Mouse (Mus musculus): Measurements from ENCODE around the gene Htr5b. TPM values are rescaled to one million over a fixed set of nuclear protein-coding genes. Genes with fewer than 3 reads are reported as not detected.
A peak's percentile ranks its signal among the peaks of the same experiment; 100 is the strongest.

Gene Htr5b
- 1.0 and 1.2 TPM in 2 replicates for polyA plus RNA-seq (2015; fragmentation: Nextera tagmentation; extraction: Ambion mirVana)

GRCm38 (mm10) chr1:121528399-121528720 lies at the start of gene Htr5b:
Gene Htr5b (minus strand): TSS chr1:121528465.
- H3K4me1 ChIP-seq (replicated peaks; ENCODE audit: insufficient read depth, low read length) = 0 out of 2 replicates have a peak, but pooled peaks cover 14% of the 10 kb centered on the region
- H3K27me3 ChIP-seq (ENCODE audit: insufficient read depth, low read length) = peaks cover 13% of the 10 kb centered on the region
- peak within 1 kb of the TSS; percentile 13 for H3K4me3 ChIP-seq (replicated peaks; ENCODE audit: low read depth, low read length)
- TF ChIP-seq CTCF (IDR thresholded peaks at IDR 0.05; ENCODE audit: low read depth) = no peak
- no peak within 1 kb of the TSS for H3K9ac ChIP-seq (ENCODE audit: low read depth, low read length)
- no peaks in the 10 kb centered on the region for H3K9me3 ChIP-seq (replicated peaks; ENCODE audit: low read length)
- DNase-seq (ENCODE audit: low spot score) = peak; percentile 66
- ATAC-seq (replicated peaks; ENCODE audit: low FRiP score, low read depth) = peak; percentile 78
- H3K27ac ChIP-seq = no peak within 1 kb of the TSS
- no peaks in the 10 kb centered on the region for H3K36me3 ChIP-seq (ENCODE audit: insufficient read depth, low read length)
- H3K4me2 ChIP-seq (ENCODE audit: low read length) = peak within 1 kb of the TSS; percentile 47
- 6% methylated on average over 11 of the region's 11 CpGs for WGBS

- H3K9me3 ChIP-seq (replicated peaks; ENCODE audit: low read length) = no peaks in the 10 kb centered on the region
- no peak overlapping the region for H3K4me2 ChIP-seq (ENCODE audit: low read length)
- no peak overlapping the region for H3K27ac ChIP-seq
- DNase-seq (ENCODE audit: low spot score) (no peak), ATAC-seq (replicated peaks; ENCODE audit: low FRiP score, low read depth) (no peak)
- H3K9ac ChIP-seq (ENCODE audit: low read depth, low read length) = no peak overlapping the region
- no peaks in the 10 kb centered on the region for H3K4me1 ChIP-seq (replicated peaks; ENCODE audit: insufficient read depth, low read length)
- no peaks in the 10 kb centered on the region for H3K36me3 ChIP-seq (ENCODE audit: insufficient read depth, low read length)
- no peaks in the 10 kb centered on the region for H3K27me3 ChIP-seq (ENCODE audit: insufficient read depth, low read length)
- no peak for TF ChIP-seq CTCF (IDR thresholded peaks at IDR 0.05; ENCODE audit: low read depth)
- no peak overlapping the region for H3K4me3 ChIP-seq (replicated peaks; ENCODE audit: low read depth, low read length)
- WGBS = 13% methylated on average over 1 of the region's 1 CpGs
These were observed 49.2 kb upstream of the Htr5b start for GRCm38 (mm10) chr1:121577491-121577890.

DNA sequence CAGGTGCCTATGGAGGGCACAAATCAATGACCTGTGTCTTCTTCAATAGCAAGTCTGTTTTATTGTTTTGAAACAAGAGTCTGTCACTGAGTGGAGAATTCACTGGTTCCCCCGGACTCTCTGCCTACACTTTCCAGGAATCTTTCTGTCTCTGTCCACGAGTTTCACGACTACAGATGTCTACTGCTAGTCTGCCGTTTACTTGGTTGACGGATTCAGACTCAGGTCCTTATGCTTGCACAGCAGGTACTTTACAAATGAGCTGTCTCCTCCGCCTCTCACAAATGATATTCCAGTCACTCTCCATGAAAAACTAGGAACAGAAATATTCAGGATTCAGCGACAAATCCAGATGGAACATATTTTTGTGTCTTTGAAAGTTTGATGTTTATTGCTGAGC lies 42.3 kb upstream of the Htr5b start:
- DNase-seq (ENCODE audit: low spot score) = no peak
- Histone ChIP-seq H3K4me1 (replicated peaks; ENCODE audit: insufficient read depth, low read length) (no peaks in the 10 kb centered on the region), H3K9me3 (replicated peaks; ENCODE audit: low read length) (no peaks in the 10 kb centered on the region), H3K9ac (ENCODE audit: low read depth, low read length) (no peak overlapping the region), H3K27me3 (ENCODE audit: insufficient read depth, low read length) (no peaks in the 10 kb centered on the region), H3K36me3 (ENCODE audit: insufficient read depth, low read length) (no peaks in the 10 kb centered on the region), H3K4me2 (ENCODE audit: low read length) (no peak overlapping the region), H3K27ac (no peak overlapping the region), H3K4me3 (replicated peaks; ENCODE audit: low read depth, low read length) (no peak overlapping the region)
- ATAC-seq (replicated peaks; ENCODE audit: low FRiP score, low read depth) = no peak
- TF ChIP-seq CTCF (IDR thresholded peaks at IDR 0.05; ENCODE audit: low read depth) = no peak
- WGBS = 62% methylated on average over 7 of the region's 7 CpGs

DNA sequence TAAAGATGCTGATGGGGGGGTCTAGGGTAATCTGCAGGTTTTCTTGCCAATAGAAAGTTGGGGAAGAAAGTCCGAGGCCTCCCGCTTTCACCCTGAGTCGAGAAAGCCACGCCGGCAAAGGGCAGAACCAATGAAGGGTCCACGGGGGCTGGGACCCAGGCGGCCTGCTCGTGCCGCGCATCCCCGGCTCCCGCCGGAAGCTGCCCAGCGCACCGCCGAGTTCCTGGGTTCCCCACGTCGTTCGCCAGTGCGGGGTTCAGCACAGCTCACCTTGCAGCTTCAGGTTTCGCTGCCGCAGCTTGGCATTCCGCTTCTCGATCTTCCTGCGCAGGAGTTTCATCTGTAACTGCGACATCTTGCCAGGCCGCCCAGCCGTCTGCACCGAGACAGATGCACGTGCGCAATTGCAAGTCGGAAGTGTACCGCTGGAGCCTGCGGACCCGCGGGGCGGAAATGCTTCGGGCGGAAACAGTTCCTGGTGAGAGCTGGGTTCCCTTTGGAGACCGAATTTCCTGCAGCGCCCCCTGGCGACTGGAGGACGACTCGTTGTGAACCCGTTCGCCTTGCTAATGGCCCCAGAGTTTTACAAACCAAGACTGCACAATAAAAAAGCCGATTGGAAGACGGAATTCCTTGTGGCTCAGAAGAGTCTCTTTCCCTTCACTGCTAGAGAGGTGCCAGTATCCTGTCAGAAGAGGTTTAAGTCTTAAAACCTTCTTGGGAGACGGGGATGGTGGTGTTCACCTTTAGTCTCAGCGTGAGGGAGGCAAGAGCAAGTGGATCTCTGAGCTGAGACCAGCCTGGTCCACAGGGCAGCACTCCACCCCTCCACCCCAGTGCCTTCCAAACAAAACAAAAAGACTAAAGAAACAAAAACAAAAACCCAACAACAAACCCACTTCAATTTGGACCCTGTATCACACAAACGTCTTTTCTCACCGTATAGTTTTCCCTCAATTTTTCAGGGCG lies 39.5 kb upstream of the Htr5b start, which contains the start of gene Ddx18:
Gene Ddx18 (minus strand): TSS at position 469 of the 969 bp plus-strand sequence.
- Histone ChIP-seq H3K4me3 (replicated peaks; ENCODE audit: low read depth, low read length) (peak within 1 kb of the TSS; percentile 79), H3K4me1 (replicated peaks; ENCODE audit: insufficient read depth, low read length) (no peaks in the 10 kb centered on the region), H3K4me2 (ENCODE audit: low read length) (peak within 1 kb of the TSS; percentile 58), H3K27me3 (ENCODE audit: insufficient read depth, low read length) (no peaks in the 10 kb centered on the region), H3K27ac (peak within 1 kb of the TSS; percentile 62; the same call in 1 of the 2 replicates), H3K9me3 (replicated peaks; ENCODE audit: low read length) (no peaks in the 10 kb centered on the region), H3K36me3 (ENCODE audit: insufficient read depth, low read length) (peaks cover 19% of the 10 kb centered on the region), H3K9ac (ENCODE audit: low read depth, low read length) (peak within 1 kb of the TSS; percentile 60)
- peak; percentile 92 for DNase-seq (ENCODE audit: low spot score)
- TF ChIP-seq CTCF (IDR thresholded peaks at IDR 0.05; ENCODE audit: low read depth) = peak; percentile 86
- peak; percentile 96 for ATAC-seq (replicated peaks; ENCODE audit: low FRiP score, low read depth)
- WGBS = 7% methylated on average over 53 of the region's 53 CpGs

- no peak for DNase-seq (ENCODE audit: low spot score)
- Histone ChIP-seq H3K4me3 (replicated peaks; ENCODE audit: low read depth, low read length) (no peak overlapping the region), H3K27ac (no peak overlapping the region), H3K27me3 (ENCODE audit: insufficient read depth, low read length) (no peaks in the 10 kb centered on the region), H3K9me3 (replicated peaks; ENCODE audit: low read length) (no peaks in the 10 kb centered on the region), H3K4me1 (replicated peaks; ENCODE audit: insufficient read depth, low read length) (no peaks in the 10 kb centered on the region), H3K36me3 (ENCODE audit: insufficient read depth, low read length) (peaks cover 73% of the 10 kb centered on the region), H3K4me2 (ENCODE audit: low read length) (no peak overlapping the region), H3K9ac (ENCODE audit: low read depth, low read length) (no peak overlapping the region)
- ATAC-seq (replicated peaks; ENCODE audit: low FRiP score, low read depth) = no peak
- no peak for TF ChIP-seq CTCF (IDR thresholded peaks at IDR 0.05; ENCODE audit: low read depth)
- 92% methylated on average over 5 of the region's 5 CpGs for WGBS
These were observed 29.6 kb upstream of the Htr5b start for GRCm38 (mm10) chr1:121557861-121558260.

DNA sequence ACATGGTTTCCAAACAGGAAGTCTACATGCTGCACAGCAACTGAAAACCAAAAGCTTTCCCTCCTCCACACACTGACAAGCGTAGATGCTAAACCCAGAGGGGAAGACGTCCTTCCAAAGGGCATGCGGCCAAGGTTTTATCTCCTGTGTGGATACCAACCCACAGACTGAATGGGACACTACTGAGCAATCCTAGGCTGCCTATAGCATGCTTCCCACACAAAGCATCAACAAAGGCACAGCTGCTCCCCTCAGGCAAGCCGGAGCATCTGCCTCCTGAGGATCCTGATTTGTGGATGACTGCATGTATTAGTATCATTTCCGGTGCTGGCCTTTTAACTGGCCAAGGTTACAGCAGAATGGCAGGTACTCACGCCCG lies 23.2 kb upstream of the Htr5b start:
- no peak for ATAC-seq (replicated peaks; ENCODE audit: low FRiP score, low read depth)
- H3K27me3 ChIP-seq (ENCODE audit: insufficient read depth, low read length) = no peaks in the 10 kb centered on the region
- no peak for DNase-seq (ENCODE audit: low spot score)
- H3K9me3 ChIP-seq (replicated peaks; ENCODE audit: low read length) = no peaks in the 10 kb centered on the region
- H3K4me3 ChIP-seq (replicated peaks; ENCODE audit: low read depth, low read length) = no peak overlapping the region
- H3K4me2 ChIP-seq (ENCODE audit: low read length) = no peak overlapping the region
- H3K4me1 ChIP-seq (replicated peaks; ENCODE audit: insufficient read depth, low read length) = no peaks in the 10 kb centered on the region
- WGBS = 86% methylated on average over 7 of the region's 7 CpGs
- peaks cover 24% of the 10 kb centered on the region for H3K36me3 ChIP-seq (ENCODE audit: insufficient read depth, low read length)
- no peak overlapping the region for H3K9ac ChIP-seq (ENCODE audit: low read depth, low read length)
- no peak overlapping the region for H3K27ac ChIP-seq
- TF ChIP-seq CTCF (IDR thresholded peaks at IDR 0.05; ENCODE audit: low read depth) = no peak
